Mouse (Mus musculus): ENCODE data around the gene Lamc1.
"Not testable (repeated sequence)": the region's sequence is repeated elsewhere in the genome, so short reads cannot be mapped to it uniquely, and the experiment has no call there.

Lamc1 gene

DNA sequence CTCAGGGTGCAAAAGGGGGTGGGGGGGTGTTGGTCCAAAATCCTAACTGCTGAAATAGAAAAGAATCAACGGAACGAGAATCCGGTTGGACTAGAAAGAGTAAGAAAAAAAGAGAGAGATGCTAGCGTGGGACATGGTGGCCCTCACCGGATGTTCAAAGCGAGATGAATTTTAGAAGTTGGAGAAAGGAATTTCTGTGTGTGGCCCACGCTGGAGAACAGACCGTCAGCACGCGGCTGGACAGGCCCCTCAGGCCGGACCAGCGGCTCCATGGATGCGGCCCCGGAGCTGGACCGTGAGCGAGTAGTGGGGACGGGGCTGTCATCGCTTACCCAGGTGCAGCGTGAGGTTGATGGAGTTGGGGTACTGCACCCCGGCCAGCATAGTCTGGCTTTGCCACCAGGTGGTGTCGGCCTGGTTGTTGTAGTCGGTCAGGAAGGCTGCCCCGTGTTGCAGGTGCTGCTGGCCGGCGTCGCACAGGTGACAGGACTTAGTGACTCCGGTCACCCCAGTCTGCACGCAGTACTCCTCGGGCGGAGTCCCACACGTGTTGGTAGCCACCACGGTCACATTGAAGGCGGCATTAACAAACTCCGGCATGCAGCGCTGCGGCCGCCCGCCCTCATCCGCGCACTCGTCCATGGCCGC lies 666 bp downstream of the Lamc1 start:
- DNase-seq (ENCODE audit: extremely low read depth, low read depth, low spot score): no peak

DNA sequence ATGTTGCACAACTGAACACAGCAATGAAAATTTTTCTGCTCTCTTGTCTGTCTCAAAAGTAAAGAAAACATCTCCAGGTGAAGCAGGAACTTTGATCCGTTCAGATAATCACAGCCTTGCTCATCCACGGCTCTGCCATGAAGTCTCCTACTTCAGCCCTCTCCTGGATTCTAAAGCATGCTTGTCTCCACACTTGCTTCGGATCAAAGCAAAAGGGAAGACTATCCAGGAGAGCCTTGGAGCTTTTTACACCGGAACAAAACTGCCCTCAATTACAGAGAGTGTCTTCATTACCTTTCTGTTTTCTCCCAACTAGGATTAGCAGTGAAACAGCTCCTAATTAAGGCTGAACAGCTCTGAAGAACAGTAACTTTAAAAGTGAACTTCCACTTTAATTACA lies 1.4 kb downstream of the Lamc1 start:
- no peak for DNase-seq (ENCODE audit: extremely low read depth, low read depth, low spot score)

DNA sequence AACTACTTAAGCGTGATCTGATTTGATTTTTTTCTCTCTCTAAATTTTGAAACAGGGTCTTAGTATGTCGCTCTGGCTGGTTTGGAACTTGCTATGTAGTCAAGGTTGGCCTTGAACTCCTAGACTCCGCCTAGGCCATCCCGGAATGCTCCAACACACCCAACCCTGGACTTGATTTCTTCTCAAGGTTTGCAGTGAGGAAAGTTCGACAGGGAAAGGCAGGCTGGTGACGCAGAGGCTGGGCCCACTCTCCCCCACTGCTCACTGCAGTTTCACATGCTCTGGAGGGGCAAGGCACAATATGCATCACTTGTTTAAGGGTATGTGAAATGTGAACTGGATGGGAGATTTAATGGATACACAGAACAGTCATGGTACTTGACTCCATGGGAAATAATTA lies 3.3 kb downstream of the Lamc1 start:
- DNase-seq (ENCODE audit: extremely low read depth, low read depth, low spot score): no peak

DNA sequence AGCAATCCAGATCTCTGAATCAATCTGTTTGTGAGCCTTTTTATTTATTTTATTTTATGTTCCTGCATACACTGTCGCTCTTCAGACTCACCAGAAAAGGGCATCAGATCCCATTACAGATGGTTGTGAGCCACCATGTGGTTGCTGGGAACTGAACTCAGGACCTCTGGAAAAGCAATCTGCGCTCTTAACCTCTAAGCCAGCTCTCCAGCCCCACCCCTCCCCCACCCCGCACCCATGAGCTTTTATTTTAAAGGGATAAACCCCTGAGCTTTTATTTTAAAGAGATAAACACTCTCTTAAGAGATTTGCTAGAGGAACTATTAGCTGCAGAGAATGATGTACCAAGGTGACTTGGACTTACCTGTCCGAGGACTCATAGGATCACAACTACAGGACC lies 5.5 kb downstream of the Lamc1 start:
- DNase-seq (ENCODE audit: extremely low read depth, low read depth, low spot score): no peak

DNA sequence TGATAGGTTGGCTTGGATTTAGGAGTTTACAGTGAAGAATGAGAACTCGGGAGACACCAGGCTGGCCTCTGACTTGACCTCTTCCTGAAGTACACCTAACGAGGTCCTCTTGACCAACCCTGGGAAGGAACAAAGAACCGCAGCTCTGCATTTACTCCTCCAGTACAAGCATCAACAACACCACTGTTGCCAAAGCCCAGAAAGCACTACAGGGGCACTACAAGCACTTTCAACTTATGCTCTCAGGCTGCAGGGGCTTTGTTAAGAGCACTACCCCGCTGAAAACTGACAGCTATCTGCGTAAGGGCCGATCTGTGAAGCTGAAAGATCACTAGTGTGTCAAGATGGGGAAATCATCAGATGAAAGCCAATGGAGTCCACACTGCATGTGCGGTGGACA lies 6.4 kb downstream of the Lamc1 start:
- DNase-seq (ENCODE audit: extremely low read depth, low read depth, low spot score): no peak

DNA sequence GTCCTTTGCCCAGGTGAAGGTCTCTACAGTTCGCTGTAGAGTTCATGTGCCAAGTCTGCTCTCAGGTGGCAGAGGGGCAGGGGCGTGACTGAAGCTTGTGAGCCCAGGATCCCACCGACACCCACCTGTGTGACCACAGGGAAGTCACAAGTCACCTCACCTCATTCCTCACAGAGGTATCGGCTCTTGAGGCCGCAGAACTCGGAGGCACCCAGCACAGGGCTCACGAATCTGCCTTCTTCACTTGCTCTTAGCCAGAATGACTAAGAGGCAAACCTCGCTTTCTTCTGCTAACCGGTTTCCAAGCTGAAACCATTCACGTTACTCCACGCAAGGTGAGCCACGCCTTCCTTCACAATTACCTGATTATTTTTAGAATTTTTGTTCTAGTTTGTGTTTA lies 11.2 kb downstream of the Lamc1 start:
- no peak for DNase-seq (ENCODE audit: extremely low read depth, low read depth, low spot score)

DNA sequence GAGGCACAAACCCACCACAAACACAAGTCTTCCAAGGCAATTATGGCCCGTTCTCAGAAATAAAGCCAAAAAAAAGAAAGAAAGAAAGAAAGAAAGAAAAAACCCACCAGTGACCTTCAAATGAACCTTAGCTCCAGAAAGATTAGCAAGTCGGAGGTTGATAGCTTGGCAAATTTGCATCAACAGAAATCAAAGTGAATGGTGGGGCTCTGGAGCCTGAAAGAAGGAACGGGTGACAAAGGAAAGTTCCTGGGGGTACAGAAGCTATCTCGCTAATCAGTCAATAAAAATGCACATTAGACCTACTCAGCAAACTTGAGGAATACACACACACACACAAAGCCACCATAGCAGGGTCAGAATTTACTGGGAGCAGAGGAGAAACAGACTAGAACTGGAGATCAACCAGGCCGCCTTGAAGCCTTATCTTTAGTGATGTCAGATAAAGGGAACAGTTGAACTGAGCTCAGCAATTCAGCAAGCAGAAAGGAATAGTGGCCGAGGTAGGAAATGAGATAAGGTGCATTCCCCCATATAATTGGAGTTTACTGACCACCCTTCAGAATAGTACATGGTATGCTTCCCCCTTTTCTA lies 11.9 kb downstream of the Lamc1 start:
- DNase-seq (ENCODE audit: extremely low read depth, low read depth, low spot score): no peak

DNA sequence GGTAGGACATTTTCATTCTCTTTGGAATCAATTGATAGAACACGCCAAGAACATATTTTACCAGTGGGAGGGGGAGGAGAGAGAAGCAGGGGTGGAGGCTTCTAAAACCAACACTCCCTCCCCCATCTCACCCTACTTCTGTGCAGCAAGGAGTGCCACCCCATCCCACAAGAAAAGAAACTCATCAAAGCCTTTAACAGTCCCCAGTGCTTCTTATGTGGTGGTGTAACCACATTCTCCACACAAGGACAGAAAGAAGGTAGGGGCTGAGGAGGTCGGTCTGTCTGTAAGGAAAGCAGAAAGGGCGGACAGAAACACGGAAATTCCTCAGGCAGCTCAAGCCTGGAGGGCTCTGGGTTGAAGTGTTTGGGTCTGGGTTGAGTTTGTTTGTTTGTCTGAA lies 12.5 kb downstream of the Lamc1 start:
- no peak for DNase-seq (ENCODE audit: extremely low read depth, low read depth, low spot score)

DNA sequence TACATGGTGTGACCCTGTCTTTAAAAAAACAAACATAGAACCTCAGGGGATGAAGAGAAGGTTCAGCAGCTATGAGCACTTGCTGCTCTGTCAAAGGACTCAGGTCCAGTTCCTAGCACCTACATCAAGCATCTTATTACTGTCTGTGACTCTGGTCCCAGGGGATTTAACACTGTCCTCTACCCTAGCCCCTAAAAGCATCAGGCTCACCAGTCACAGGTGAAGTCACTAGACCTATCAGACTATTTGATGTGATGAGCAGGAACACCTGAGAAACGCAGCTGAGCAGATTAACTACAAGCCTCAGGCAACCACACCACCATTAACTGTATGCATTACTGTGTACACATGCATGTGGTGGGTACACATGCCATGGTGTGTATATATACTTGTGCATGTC lies 13.8 kb downstream of the Lamc1 start:
- no peak for DNase-seq (ENCODE audit: extremely low read depth, low read depth, low spot score)

DNA sequence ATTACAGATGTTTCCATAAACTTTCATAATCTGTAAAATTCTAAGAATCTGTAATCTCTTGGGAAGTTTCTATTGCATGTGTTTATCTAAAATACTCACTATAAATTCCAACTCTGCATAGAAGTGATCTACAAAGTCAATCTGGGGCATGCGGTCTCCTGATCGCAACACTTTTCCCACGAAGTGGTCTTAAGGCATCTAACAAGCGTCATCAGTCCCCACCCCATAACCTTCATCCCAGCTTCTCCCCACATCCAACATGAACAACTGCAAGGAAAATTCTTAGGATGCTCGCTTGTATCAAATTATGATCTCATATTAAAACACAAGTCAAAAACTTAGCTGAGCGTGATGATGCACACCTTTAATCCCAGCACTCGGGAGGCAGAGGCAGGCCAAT lies 14.3 kb downstream of the Lamc1 start:
- no peak for DNase-seq (ENCODE audit: extremely low read depth, low read depth, low spot score)

DNA sequence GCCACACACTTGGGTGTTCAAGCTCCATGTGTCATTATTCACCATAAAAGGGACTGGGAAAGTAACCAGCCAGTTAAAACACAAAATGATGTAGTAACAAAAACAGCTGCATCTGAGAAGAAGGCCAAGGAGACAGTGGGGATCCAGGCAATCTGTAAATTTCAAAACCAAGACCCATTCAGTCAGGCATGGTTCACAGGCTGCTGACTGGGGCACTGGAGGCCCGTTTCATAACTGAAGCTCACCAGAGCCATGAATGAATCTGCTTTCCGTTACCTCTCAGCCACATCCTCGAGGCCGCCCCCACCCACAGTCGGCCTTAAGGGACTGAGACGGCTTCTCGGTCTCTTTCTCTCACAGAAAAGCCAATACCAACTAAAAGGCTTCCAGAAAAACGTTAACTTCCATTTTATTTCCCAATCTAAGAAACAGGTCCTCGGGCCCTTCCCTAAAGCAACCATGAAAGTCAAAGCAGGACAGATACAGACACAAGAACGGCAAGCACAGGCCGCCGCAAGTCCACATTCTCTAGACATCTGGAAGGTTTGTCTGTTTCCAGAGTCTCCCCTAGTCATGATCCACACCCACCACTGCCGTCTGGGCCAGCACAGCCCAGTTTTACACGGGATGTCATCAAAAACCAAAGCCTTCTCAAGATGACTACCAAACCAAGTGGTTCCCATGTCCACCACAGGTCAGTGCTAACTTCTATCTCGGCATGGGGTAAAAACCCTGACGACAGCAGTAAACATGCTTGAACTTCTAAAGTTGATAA lies 14.9 kb downstream of the Lamc1 start:
- no peak for DNase-seq (ENCODE audit: extremely low read depth, low read depth, low spot score)

DNA sequence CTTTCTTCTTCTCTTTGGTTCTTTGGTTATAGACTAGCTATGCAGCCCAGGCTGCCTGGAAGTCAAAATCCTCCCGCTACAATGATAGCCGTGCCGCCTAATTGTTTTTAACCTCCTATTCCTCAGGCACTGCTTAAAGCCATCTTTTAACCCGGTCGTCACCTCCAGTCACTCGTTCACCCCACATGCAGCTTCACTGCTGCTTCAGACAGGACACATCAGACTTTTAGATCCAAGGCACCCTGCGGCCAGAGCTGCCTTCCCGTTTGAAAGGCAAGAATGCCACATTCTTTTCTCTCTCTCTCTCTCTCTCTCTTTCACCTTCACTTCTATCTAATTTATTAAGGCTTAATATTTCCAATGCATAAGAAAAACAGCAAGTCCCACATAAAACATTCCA lies 15.6 kb downstream of the Lamc1 start:
- DNase-seq (ENCODE audit: extremely low read depth, low read depth, low spot score): no peak

DNA sequence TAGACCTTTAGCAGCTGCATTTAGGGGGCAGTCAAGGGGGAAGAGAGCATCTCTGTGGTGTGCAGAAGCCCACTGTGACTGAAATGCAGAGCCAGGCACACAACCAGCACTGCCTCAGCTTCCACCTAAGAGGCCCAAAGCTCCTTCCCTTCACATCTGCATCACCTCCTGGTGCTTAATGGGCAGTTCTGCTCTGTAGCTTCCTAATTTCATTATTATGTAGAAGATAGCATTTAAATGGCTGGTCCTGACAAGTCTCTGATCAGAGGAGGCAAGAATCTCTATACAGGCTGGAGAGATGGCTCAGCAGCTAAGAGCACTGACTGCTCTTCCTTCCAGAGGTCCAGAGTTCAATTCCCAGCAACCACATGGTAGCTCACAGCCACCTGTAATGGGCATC lies 16.3 kb downstream of the Lamc1 start:
- DNase-seq (ENCODE audit: extremely low read depth, low read depth, low spot score): no peak

DNA sequence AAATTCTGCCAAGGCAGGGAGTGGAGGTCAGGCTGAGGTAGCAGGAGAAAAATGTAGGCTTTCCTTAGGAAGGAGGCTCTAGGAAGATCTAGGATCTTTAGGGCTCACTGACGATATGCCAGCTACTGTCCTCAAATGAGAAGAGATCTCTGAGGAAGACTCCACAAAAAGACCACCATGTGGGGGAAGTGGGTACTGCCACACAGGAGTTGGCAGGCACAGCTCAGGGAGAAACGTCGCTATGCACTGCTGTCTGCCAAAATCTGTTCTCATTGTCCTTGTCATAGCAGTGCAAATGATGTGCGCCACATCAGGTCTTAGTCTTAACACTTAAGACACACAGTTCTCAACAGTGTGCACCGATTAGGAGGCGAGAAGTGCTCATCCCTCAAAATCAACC lies 17.5 kb downstream of the Lamc1 start:
- no peak for DNase-seq (ENCODE audit: extremely low read depth, low read depth, low spot score)

DNA sequence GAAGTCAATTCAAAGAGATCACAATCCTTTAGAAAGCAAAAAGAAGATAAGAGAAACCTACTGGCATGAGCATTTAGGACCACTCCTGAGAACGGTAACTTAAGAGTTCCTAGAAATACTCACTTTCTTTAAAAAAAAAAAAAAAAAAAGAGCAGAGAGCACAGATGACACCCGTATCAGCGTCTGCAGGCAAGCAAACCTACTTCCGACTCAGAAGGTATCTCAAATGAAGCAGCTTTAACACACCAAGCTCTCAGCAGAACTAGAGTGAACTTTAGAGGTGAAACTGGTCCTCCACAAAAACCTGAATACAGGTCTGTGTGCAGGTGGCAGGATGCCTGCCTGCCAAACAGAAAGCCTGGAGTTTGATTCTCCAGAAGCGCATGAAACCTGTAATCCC lies 19.6 kb downstream of the Lamc1 start:
- DNase-seq (ENCODE audit: extremely low read depth, low read depth, low spot score): no peak

DNA sequence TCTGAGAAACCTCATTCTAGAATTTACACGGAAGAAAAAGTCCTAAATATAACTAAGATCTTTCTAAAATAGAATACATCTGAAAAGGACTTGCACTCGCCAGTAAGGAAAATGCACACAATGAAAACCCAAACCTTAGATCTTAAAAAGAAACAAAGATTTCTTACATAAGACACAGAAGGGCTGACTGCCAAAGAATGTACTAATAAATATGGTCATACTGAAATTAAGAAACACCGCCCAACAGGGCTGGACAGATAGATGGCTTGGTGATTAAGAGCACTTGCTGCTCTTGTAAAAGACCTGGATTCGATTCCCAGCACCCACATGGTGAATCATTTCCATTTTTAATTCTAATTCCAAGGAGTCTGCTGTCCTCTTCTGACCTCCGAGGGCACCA lies 22.4 kb downstream of the Lamc1 start:
- peak; percentile 45 for DNase-seq (ENCODE audit: extremely low read depth, low read depth, low spot score)

DNA sequence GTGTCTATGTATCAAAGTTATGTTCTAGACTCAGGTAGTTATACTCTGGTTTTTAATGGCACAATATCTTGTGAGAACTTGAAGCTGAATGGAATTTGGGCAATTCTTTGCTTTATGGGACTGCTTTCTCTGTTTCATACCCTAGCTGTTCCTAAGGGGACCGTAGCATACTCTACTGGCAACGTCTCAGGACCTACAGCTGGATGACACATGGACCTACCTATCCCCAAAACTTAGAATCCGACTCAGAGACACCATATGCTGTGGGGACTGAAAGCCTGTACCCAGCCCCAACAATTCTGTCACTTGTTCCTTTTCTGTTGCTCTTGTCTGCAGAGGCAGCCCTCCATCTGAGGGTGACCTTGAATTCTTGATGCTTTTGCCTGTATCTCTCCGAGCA lies 23.3 kb downstream of the Lamc1 start:
- DNase-seq (ENCODE audit: extremely low read depth, low read depth, low spot score): no peak

DNA sequence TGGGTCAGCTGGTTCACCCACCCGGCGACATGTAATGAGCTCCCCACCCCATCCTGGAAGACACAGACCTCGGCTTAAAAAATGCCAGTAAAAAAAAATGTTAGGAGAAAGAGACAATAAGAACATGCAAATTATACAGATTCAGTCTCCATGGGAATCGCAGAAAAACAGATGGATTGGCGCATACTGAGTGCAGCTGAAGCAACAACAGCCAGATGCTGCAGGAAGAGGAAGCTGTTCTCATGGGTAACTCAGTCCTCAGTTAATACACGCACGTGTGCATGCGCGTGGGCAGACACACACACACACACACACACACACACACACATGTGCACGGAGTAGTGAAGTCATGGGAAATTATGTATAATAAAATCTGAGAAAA lies 23.7 kb downstream of the Lamc1 start:
- no peak for DNase-seq (ENCODE audit: extremely low read depth, low read depth, low spot score)

DNA sequence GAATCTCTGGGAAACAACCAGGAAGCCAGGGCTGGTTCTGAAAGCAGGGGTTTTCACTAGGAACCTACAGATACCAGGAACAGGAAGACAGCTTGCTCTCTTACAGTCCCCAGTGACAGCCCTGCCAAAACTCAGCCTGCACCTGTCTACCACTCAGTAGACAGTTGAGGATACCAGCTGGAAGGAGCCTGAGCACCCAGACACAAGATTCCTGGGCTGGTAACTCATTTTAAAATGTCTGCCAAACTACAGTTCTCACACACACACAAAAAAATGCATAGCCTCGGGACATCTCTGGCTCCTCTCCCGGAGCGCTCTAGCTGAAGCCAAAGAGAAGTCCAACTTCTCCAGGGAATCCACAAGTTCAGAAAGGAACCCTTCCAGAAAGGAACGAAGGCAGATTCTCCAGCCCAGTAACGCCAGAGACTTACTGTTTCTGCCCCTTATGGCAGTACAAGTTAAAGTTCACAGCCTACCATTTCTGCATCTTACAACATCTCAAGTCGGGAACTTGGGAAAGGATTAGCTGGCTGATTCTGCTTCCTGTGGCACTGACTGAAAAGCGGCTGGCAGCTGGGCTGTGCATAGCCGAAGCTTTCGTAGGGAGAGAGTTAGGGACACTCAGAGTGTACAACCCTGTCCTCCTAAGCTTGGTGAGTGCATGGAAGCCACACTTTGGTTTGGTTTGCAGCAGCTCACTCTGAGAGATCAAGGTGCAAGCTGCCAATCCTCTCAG lies 24.2 kb downstream of the Lamc1 start:
- DNase-seq (ENCODE audit: extremely low read depth, low read depth, low spot score): no peak

DNA sequence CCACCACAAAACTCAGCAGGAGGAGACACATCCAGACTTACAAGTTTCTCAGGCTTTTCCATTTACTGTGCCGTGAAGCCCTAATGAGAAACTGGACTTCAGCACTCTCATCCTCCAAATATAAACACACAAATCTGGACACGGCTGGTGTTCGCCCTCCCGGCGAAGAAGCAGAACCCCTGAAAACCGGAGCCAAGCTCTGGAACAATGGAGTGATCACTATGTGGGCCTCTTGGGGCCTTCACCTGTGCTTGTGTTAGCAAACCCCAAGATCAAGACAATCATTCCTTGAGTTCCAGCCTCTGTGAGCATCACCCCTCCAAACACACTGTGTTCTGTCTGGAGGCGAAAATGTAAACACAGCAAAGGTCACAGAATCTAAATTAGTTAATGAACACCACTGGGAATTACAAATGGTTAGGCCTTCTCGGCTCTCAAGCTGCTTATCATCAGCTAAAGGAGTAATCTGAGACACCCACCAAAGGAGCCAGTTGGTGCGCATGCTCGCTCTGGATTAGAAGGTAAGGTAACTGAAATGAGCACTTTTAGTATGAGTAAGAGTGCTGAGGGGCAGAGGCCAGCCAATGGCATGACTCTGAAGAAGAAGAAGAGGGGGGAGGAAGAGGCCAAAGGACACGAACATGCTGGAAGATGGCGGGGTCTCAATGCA lies 24.9 kb downstream of the Lamc1 start:
- no peak for DNase-seq (ENCODE audit: extremely low read depth, low read depth, low spot score)

DNA sequence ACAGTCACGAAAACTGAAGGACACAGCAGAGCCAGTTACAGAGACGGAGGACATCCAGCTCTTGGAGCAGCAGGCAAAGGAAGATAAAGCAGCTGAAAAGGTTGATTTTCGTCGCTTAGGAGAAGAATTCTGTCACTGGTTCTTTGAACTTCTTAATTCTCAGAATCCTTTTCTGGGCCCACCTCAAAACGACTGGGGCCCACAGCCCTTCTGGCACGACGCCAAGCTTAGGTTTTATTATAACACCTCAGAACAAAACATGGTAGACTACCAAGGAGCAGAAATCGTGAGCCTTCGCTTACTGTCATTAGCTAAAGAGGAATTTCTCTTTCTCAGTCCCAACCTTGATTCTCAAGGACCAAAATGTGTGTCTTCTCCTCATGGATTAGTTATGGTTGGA lies 26.9 kb downstream of the Lamc1 start:
- not testable (repeated sequence) for DNase-seq (ENCODE audit: extremely low read depth, low read depth, low spot score)
